Mouse (Mus musculus) kidney, embryonic 16.5 days (tissue): ENCODE results near the gene Fbxo24. TPM values are rescaled to one million over a fixed set of nuclear protein-coding genes. Genes with fewer than 3 reads are reported as not detected.

ENCODE experiments used
- ATAC-seq: fragments of 200-750 bp; cut with Nextera tagmentation; 2 replicates; pipeline ENCODE4 v1.8.0; 2017; ENCODE audit warnings: moderate TSS enrichment; ENCODE audit not compliant: low FRiP score, low TSS enrichment
- H3K27ac ChIP-seq: fragments of 300-500 bp; sonication (generic); 2 replicates; pipeline ENCODE4 v1.5.1; 2014; ENCODE audit warnings: low read length
- H3K27me3 ChIP-seq: fragments of 300-500 bp; sonication (generic); 2 replicates; pipeline ENCODE4 v1.6.1; 2014; ENCODE audit warnings: low read length, control low read depth, mixed read lengths; ENCODE audit not compliant: insufficient read depth
- H3K36me3 ChIP-seq: fragments of 300-500 bp; sonication (generic); 2 replicates; pipeline ENCODE4 v1.6.1; 2014; ENCODE audit warnings: low read length, control low read depth, mixed read lengths; ENCODE audit not compliant: insufficient read depth
- H3K4me1 ChIP-seq: fragments of 300-500 bp; sonication (generic); 2 replicates; pipeline ENCODE4 v1.6.1; 2014; ENCODE audit warnings: low read length, control low read depth, mixed read lengths; ENCODE audit not compliant: insufficient read depth
- H3K4me2 ChIP-seq: fragments of 300-500 bp; sonication (generic); replicated peaks from 2 replicates; pipeline ENCODE4 v1.6.1; 2014; ENCODE audit warnings: low read depth, low read length
- H3K4me3 ChIP-seq: fragments of 300-500 bp; sonication (generic); 2 replicates; pipeline ENCODE4 v1.5.1; 2014; ENCODE audit warnings: mild to moderate bottlenecking, low read length
- H3K9ac ChIP-seq: fragments of 300-500 bp; sonication (generic); replicated peaks from 2 replicates; pipeline ENCODE4 v1.6.1; 2014; ENCODE audit warnings: low read length
- H3K9me3 ChIP-seq: fragments of 300-500 bp; sonication (generic); 2 replicates; pipeline ENCODE4 v1.6.1; 2016; ENCODE audit warnings: low read length, control low read depth
- WGBS: fragments of 180-500 bp; shearing (Covaris S2); extraction: QIAGEN DNeasy Blood & Tissue Kit; methylation state at CpG from one replicate; pipeline ENCODE4 v1.1.7; 2014; 5-methylcytosine and 5-hydroxymethylcytosine counted together
- polyA plus RNA-seq: library from polyadenylated mRNA; unstranded; fragments of >200 nt; fragmentation: Nextera tagmentation; extraction: Ambion mirVana; gene quantifications from 2 replicates; pipeline ENCODE4 v1.2.1, GENCODE M21; 2015

Gene Fbxo24
- polyA plus RNA-seq, result 0.09 and 0.13 TPM in 2 replicates

- no peaks in the 10 kb centered on the region for H3K27me3 ChIP-seq
- WGBS, result under 1% methylated on average over 46 of the region's 46 CpGs
- peak within 1 kb of the TSS; percentile 89 for H3K4me2 ChIP-seq
- peak within 1 kb of the TSS; percentile 85 for H3K9ac ChIP-seq
- H3K9me3 ChIP-seq, result no peaks in the 10 kb centered on the region
- peak within 1 kb of the TSS; percentile 98 for H3K27ac ChIP-seq
- peak; percentile 97 for ATAC-seq
- peak within 1 kb of the TSS; percentile 83 for H3K4me3 ChIP-seq
- H3K4me1 ChIP-seq, result peaks cover 39% of the 10 kb centered on the region
- H3K36me3 ChIP-seq, result peaks cover 6% of the 10 kb centered on the region; the same call in 1 of the 2 replicates
Observed at GRCm38 (mm10) chr5:137628498-137629305, at the start of gene Fbxo24, which contains the start of the genes Lrch4 and Gm20605. Fbxo24 (minus strand) TSS chr5:137629002. Lrch4 (plus strand) TSS chr5:137629121. Gm20605 (plus strand) TSS chr5:137629175.

GRCm38 (mm10) chr5:137677859-137678258 is 49.1 kb upstream of the Fbxo24 start:
- no peaks in the 10 kb centered on the region for H3K27me3 ChIP-seq
- no peaks in the 10 kb centered on the region for H3K9me3 ChIP-seq
- H3K36me3 ChIP-seq, result no peaks in the 10 kb centered on the region
- H3K4me1 ChIP-seq, result peaks cover 5% of the 10 kb centered on the region
- WGBS, result 96% methylated on average over 8 of the region's 8 CpGs
- H3K9ac ChIP-seq, result no peak overlapping the region
- H3K4me3 ChIP-seq, result no peak overlapping the region
- H3K4me2 ChIP-seq, result no peak overlapping the region
- no peak for ATAC-seq
- no peak overlapping the region for H3K27ac ChIP-seq

GRCm38 (mm10) chr5:137674786-137675185 is 46.0 kb upstream of the Fbxo24 start:
- Histone ChIP-seq H3K9me3 (no peaks in the 10 kb centered on the region), H3K36me3 (no peaks in the 10 kb centered on the region), H3K27ac (no peak overlapping the region), H3K27me3 (no peaks in the 10 kb centered on the region), H3K4me3 (no peak overlapping the region), H3K4me2 (no peak overlapping the region), H3K9ac (no peak overlapping the region), H3K4me1 (peaks cover 21% of the 10 kb centered on the region)
- ATAC-seq, result no peak
- WGBS, result 91% methylated on average over 8 of the region's 8 CpGs

- Histone ChIP-seq H3K27ac (no peak overlapping the region), H3K36me3 (no peaks in the 10 kb centered on the region), H3K4me1 (peaks cover 25% of the 10 kb centered on the region), H3K9ac (no peak overlapping the region), H3K27me3 (no peaks in the 10 kb centered on the region), H3K4me2 (no peak overlapping the region), H3K4me3 (no peak overlapping the region), H3K9me3 (no peaks in the 10 kb centered on the region)
- WGBS, result 89% methylated on average over 6 of the region's 6 CpGs
- no peak for ATAC-seq
Observed at GRCm38 (mm10) chr5:137673015-137673414, 44.2 kb upstream of the Fbxo24 start.

- 76% methylated on average over 5 of the region's 5 CpGs for WGBS
- peaks cover under 1% of the 10 kb centered on the region; the same call in 1 of the 2 replicates for H3K36me3 ChIP-seq
- no peaks in the 10 kb centered on the region for H3K27me3 ChIP-seq
- H3K27ac ChIP-seq, result no peak overlapping the region; the same call in 1 of the 2 replicates
- H3K4me2 ChIP-seq, result no peak overlapping the region
- ATAC-seq, result no peak
- H3K4me1 ChIP-seq, result peaks cover 25% of the 10 kb centered on the region
- no peak overlapping the region for H3K9ac ChIP-seq
- no peak overlapping the region for H3K4me3 ChIP-seq
- no peaks in the 10 kb centered on the region for H3K9me3 ChIP-seq
Observed at GRCm38 (mm10) chr5:137672361-137672760, 43.6 kb upstream of the Fbxo24 start.

- Histone ChIP-seq H3K36me3 (peaks cover 6% of the 10 kb centered on the region), H3K27me3 (no peaks in the 10 kb centered on the region), H3K9ac (peak overlapping the region; percentile 54), H3K27ac (peak overlapping the region; percentile 78), H3K4me2 (0 out of 2 replicates have a peak overlapping the region, but pooled peaks have one; percentile 10), H3K9me3 (no peaks in the 10 kb centered on the region), H3K4me3 (no peak overlapping the region), H3K4me1 (peaks cover 25% of the 10 kb centered on the region)
- peak; percentile 74 for ATAC-seq
- 10% methylated on average over 9 of the region's 9 CpGs for WGBS
Observed at GRCm38 (mm10) chr5:137671443-137672240, 42.8 kb upstream of the Fbxo24 start.

- no peak for ATAC-seq
- H3K4me2 ChIP-seq, result no peak overlapping the region
- no peaks in the 10 kb centered on the region for H3K27me3 ChIP-seq
- 0 out of 2 replicates have a peak overlapping the region, but pooled peaks have one; percentile 4 for H3K27ac ChIP-seq
- H3K36me3 ChIP-seq, result peaks cover 13% of the 10 kb centered on the region
- H3K4me1 ChIP-seq, result peaks cover 25% of the 10 kb centered on the region
- H3K9me3 ChIP-seq, result no peaks in the 10 kb centered on the region
- WGBS, result 93% methylated on average over 1 of the region's 1 CpGs
- H3K4me3 ChIP-seq, result no peak overlapping the region
- H3K9ac ChIP-seq, result no peak overlapping the region
Observed at GRCm38 (mm10) chr5:137670240-137670639, 41.4 kb upstream of the Fbxo24 start.

GRCm38 (mm10) chr5:137668971-137669370 is 40.2 kb upstream of the Fbxo24 start:
- H3K27me3 ChIP-seq, result no peaks in the 10 kb centered on the region
- peaks cover 25% of the 10 kb centered on the region for H3K4me1 ChIP-seq
- ATAC-seq, result no peak
- no peak overlapping the region for H3K4me3 ChIP-seq
- H3K9ac ChIP-seq, result no peak overlapping the region
- no peak overlapping the region for H3K27ac ChIP-seq
- WGBS, result 54% methylated on average over 10 of the region's 10 CpGs
- H3K9me3 ChIP-seq, result no peaks in the 10 kb centered on the region
- H3K36me3 ChIP-seq, result peaks cover 13% of the 10 kb centered on the region
- H3K4me2 ChIP-seq, result no peak overlapping the region

GRCm38 (mm10) chr5:137663057-137663456 is 34.3 kb upstream of the Fbxo24 start:
- Histone ChIP-seq H3K36me3 (peaks cover 37% of the 10 kb centered on the region), H3K4me3 (no peak overlapping the region), H3K9ac (no peak overlapping the region), H3K27me3 (no peaks in the 10 kb centered on the region), H3K9me3 (no peaks in the 10 kb centered on the region), H3K4me1 (no peaks in the 10 kb centered on the region), H3K27ac (no peak overlapping the region), H3K4me2 (no peak overlapping the region)
- 79% methylated on average over 9 of the region's 9 CpGs for WGBS
- ATAC-seq, result no peak
